Mouse (Mus musculus) hematopoietic stem cell, adult 5-6 weeks (primary cell): ENCODE data around the gene Olfr385. TPM values are rescaled to one million over a fixed set of nuclear protein-coding genes. Genes with fewer than 3 reads are reported as not detected.
"Not testable (repeated sequence)": the region's sequence is repeated elsewhere in the genome, so short reads cannot be mapped to it uniquely, and the experiment has no call there.

Experiments used
- ATAC-seq, 2 experiments: fragments of 125-278 bp in 1 of 2; replicated peaks in 1 of 2; 2 replicates each; pipeline ENCODE4 v1.8.0; 2016 to 2017; ENCODE audit warnings: inconsistent platforms in 2 of 2, mild to moderate bottlenecking in 2 of 2, moderate number of reproducible peaks in 2 of 2, low read depth in 1 of 2, moderate TSS enrichment in 1 of 2; ENCODE audit not compliant: low FRiP score in 2 of 2, poor library complexity in 2 of 2, severe bottlenecking in 2 of 2, insufficient read depth in 1 of 2, low TSS enrichment in 1 of 2
- total RNA-seq: library from RNA; stranded (forward); fragments of 172-1452, 232-1000 nt; gene quantifications from 2 replicates; pipeline ENCODE4 v1.2.3, GENCODE M21; 2017

Gene Olfr385
- not detected in 2 replicates for total RNA-seq

- ATAC-seq, result no peak
Measured at GRCm38 (mm10) chr11:73592908-73593307, at the start of gene Olfr385. Gene Olfr385 (minus strand): TSS chr11:73593008.

GRCm38 (mm10) chr11:73598294-73598693, 5.5 kb upstream of the Olfr385 start, which contains the start of gene Olfr384:
Gene Olfr384 (plus strand): TSS chr11:73598594.
- ATAC-seq, result no peak

GRCm38 (mm10) chr11:73583188-73583587, 9.6 kb downstream of the Olfr385 start:
- ATAC-seq, result not testable (repeated sequence)

DNA sequence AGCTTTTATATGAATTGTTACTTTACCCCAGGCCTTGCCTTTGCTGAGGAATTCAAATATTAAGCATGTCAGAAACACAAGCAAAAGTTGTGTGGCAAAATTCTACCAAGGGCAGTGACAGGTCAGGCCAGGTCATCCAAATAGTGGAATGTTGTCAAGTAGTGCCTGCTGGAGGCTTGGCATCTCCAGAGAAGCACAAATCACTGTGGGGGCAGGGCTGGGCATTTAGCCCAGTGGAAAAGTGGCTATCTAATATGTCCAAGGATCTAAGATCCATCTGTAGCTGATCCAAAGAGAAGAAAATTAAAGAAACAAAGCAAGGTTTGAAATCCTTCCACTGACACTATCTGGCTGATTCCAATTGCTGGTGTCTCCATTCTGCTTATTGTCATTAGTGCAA, 12.9 kb downstream of the Olfr385 start:
- ATAC-seq, result no peak

Other genes with a start within 250 kb of the Olfr385 start
- gene Olfr20, start 242.2 kb downstream of the Olfr385 start, total RNA-seq, result not detected in 2 replicates
- not detected in 2 replicates for gene Olfr376, start 221.8 kb downstream of the Olfr385 start, total RNA-seq
- gene Olfr1, start 193.4 kb downstream of the Olfr385 start, total RNA-seq, result not detected in 2 replicates
- not detected in 2 replicates for gene Olfr378, start 164.5 kb downstream of the Olfr385 start, total RNA-seq
- not detected in 2 replicates for gene Olfr380, start 135.5 kb downstream of the Olfr385 start, total RNA-seq
- not detected in 2 replicates for gene Olfr381, start 101.4 kb downstream of the Olfr385 start, total RNA-seq
- not detected in 2 replicates for gene Olfr382, start 75.8 kb downstream of the Olfr385 start, total RNA-seq
- not detected in 2 replicates for gene Olfr384, start 5.6 kb upstream of the Olfr385 start, total RNA-seq
- gene Zfp735, start 95.8 kb upstream of the Olfr385 start, total RNA-seq, result not detected in 2 replicates
- not detected in 2 replicates for gene Olfr389, start 187.7 kb upstream of the Olfr385 start, total RNA-seq
- not detected in 2 replicates for gene Olfr390, start 190.0 kb upstream of the Olfr385 start, total RNA-seq
- not detected in 2 replicates for gene Olfr391-ps, start 210.0 kb upstream of the Olfr385 start, total RNA-seq
- not detected in 2 replicates for gene Olfr392, start 224.0 kb upstream of the Olfr385 start, total RNA-seq